Mouse (Mus musculus): ENCODE measurements around the gene Acp6. TPM values are rescaled to one million over a fixed set of nuclear protein-coding genes. Genes with fewer than 3 reads are reported as not detected.

Gene Acp6
- total and polyA plus RNA-seq, 3 experiments: 10.8 to 12.5 (median 12.1) TPM

DNA sequence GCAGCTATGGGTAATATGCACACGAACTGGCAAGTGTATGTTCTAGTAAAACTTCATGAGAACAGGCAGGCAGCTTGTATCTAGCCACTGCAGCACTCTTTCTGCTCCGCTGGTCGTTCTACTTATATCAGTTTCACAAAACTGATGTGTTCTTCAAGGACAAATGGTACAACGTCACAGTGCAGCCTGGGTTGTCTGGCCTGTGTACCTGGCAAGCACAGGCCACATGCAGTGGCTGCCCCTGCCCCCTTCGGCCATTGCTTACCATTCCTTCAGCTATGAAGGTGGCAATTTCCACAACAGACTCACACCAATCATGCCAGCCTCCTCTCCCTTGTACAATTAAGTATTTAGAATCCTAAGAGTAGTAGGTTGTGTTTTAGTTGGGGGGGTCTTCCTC is 14.1 kb downstream of the Acp6 start:
- Histone ChIP-seq H3K4me1 (ENCODE audit: control insufficient read depth in 1 of 2, insufficient read depth in 2 of 2) (peaks cover 0 to 8% of the 10 kb centered on the region in 2 experiments; a peak in 2 of 4 replicates), H3K4me2 (ENCODE audit: insufficient read depth, low read depth, poor library complexity, severe bottlenecking) (no peak overlapping the region), H3K36me3 (replicated peaks in 1 of 2; ENCODE audit: control insufficient read depth in 1 of 2, insufficient read depth in 1 of 2, low read length in 1 of 2) (peaks cover 2 to 55% of the 10 kb centered on the region in 2 experiments), H3K4me3 (replicated peaks in 1 of 3; ENCODE audit: low read depth in 2 of 3, low read length in 2 of 3, poor library complexity in 1 of 3) (no peak overlapping the region), H3K9ac (ENCODE audit: insufficient read depth, low read depth) (no peak overlapping the region), H3K27me3 (replicated peaks) (no peaks in the 10 kb centered on the region), H3K27ac (ENCODE audit: insufficient read depth, low read depth) (no peak overlapping the region), H3K9me3 (replicated peaks; ENCODE audit: low read length) (no peaks in the 10 kb centered on the region), H3K79me2 (replicated peaks; ENCODE audit: control insufficient read depth, extremely low read depth, insufficient read depth, poor library complexity, severe bottlenecking) (no peaks in the 10 kb centered on the region)
- no peak for DNase-seq (ENCODE audit: extremely low read depth)
- no peak for TF ChIP-seq POLR2A (IDR thresholded peaks at IDR 0.05; ENCODE audit: low read depth, low read length)
- TF ChIP-seq MYC (IDR thresholded peaks at IDR 0.05; ENCODE audit: low read depth, low read length): no peak
- dilution Hi-C loops (cut with MboI; ENCODE audit: extremely low pct_ligation_motif_present, extremely low pct_unique_long_range_greater_than_20kb, low sequenced_read_pairs): no loop called here
- in situ Hi-C loops (cut with MboI; ENCODE audit: low pct_ligation_motif_present, low pct_unique_long_range_greater_than_20kb, low sequenced_read_pairs): loop anchor here (10.0 kb wide), 1 partner anchor 238 kb away; no protein-coding TSS in a partner anchor

DNA sequence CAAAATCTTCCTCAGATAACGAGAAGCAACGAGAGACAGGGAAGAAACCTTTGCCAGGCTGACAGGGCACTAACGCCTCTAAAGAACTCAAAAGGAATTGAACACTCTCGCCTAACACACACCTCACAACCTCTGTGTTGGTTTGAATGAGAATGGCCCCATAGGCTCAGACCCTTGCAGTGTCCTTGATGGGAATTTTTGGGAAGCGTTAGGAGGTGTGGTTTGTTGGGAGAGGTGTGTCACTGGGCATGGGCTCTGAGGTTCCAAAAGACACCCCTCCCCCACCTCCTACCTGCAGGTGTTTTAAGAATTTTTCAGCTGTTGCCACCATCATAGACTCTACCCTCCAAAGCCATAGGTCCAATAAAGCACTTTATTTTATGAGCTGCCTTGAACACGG is 20.3 kb downstream of the Acp6 start:
- TF ChIP-seq MYC (IDR thresholded peaks at IDR 0.05; ENCODE audit: low read depth, low read length) (no peak), MAFK (IDR thresholded peaks at IDR 0.05; ENCODE audit: insufficient replicate concordance, low read length) (no peak), BHLHE40 (IDR thresholded peaks at IDR 0.05; ENCODE audit: low read depth, low read length) (no peak), NRF1 (IDR thresholded peaks at IDR 0.05; ENCODE audit: low read depth, low read length) (no peak), USF2 (conservative IDR thresholded peaks at IDR 0.05; ENCODE audit: low read depth, low read length) (no peak), ZNF384 (IDR thresholded peaks at IDR 0.05; ENCODE audit: low read depth, low read length) (no peak), UBTF (IDR thresholded peaks at IDR 0.05; ENCODE audit: low read depth, low read length) (no peak), JUN (IDR thresholded peaks at IDR 0.05; ENCODE audit: insufficient read depth, low read depth, low read length) (no peak), TBP (conservative IDR thresholded peaks at IDR 0.05; ENCODE audit: low read depth, low read length) (no peak)
- peaks cover 4 to 5% of the 10 kb centered on the region in 2 experiments; a peak in 2 of 4 replicates for H3K4me1 ChIP-seq (ENCODE audit: control insufficient read depth in 1 of 2, insufficient read depth in 2 of 2)
- DNase-seq (ENCODE audit: extremely low read depth): no peak
- H3K27ac ChIP-seq (ENCODE audit: insufficient read depth, low read depth): no peak overlapping the region
- H3K36me3 ChIP-seq (replicated peaks in 1 of 2; ENCODE audit: control insufficient read depth in 1 of 2, insufficient read depth in 1 of 2, low read length in 1 of 2): peaks cover 0 to 23% of the 10 kb centered on the region in 2 experiments
- H3K27me3 ChIP-seq (replicated peaks): peaks cover 2% of the 10 kb centered on the region
- dilution Hi-C loops (cut with MboI; ENCODE audit: extremely low pct_ligation_motif_present, extremely low pct_unique_long_range_greater_than_20kb, low sequenced_read_pairs) (no loop called here), in situ Hi-C loops (cut with MboI; ENCODE audit: low pct_ligation_motif_present, low pct_unique_long_range_greater_than_20kb, low sequenced_read_pairs) (loop anchor here (10.0 kb wide), 1 partner anchor 244 kb away; no protein-coding TSS in a partner anchor)
- H3K4me3 ChIP-seq (replicated peaks in 1 of 3; ENCODE audit: low read depth in 2 of 3, low read length in 2 of 3, poor library complexity in 1 of 3): no peak overlapping the region
- H3K9me3 ChIP-seq (replicated peaks; ENCODE audit: low read length): no peaks in the 10 kb centered on the region
- no peak overlapping the region for H3K4me2 ChIP-seq (ENCODE audit: insufficient read depth, low read depth, poor library complexity, severe bottlenecking)
- H3K79me2 ChIP-seq (replicated peaks; ENCODE audit: control insufficient read depth, extremely low read depth, insufficient read depth, poor library complexity, severe bottlenecking): no peaks in the 10 kb centered on the region
- H3K9ac ChIP-seq (ENCODE audit: insufficient read depth, low read depth): no peak overlapping the region

DNA sequence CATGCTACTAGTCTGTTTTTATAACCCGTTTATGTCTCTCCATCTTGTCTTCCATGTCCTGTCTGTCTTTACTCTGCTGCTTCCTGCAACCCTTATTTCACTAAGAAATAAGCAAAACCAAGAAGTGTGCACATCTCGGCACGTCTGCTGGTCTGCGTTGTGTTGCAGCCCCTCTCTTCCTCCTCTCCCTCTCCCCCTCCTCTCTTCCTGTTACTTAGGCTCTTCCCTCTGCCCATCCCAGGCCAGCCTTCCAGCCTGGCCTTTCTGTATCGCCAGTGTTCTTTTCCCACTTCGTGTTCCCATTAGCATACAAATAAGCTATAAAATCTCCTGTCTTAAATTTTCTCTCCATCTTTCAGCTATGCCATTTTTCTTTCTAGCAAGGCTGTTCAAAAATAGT is 21.9 kb downstream of the Acp6 start:
- TF ChIP-seq NRF1 (IDR thresholded peaks at IDR 0.05; ENCODE audit: low read depth, low read length): no peak
- no peak for TF ChIP-seq MEF2A (IDR thresholded peaks at IDR 0.05; ENCODE audit: borderline replicate concordance, low read depth, low read length)
- TF ChIP-seq ZNF384 (IDR thresholded peaks at IDR 0.05; ENCODE audit: low read depth, low read length): no peak
- no peak for TF ChIP-seq POLR2AphosphoS2 (IDR thresholded peaks at IDR 0.05; ENCODE audit: low read depth, low read length)
- TF ChIP-seq BHLHE40 (IDR thresholded peaks at IDR 0.05; ENCODE audit: low read depth, low read length): no peak
- TF ChIP-seq RCOR1 (conservative IDR thresholded peaks at IDR 0.05; ENCODE audit: low read depth, low read length): no peak
- no peak for TF ChIP-seq ZKSCAN1 (IDR thresholded peaks at IDR 0.05; ENCODE audit: borderline replicate concordance, low read depth, low read length)
- TF ChIP-seq SMC3 (IDR thresholded peaks at IDR 0.05; ENCODE audit: low read depth, low read length): no peak
- TF ChIP-seq IRF4 (IDR thresholded peaks at IDR 0.05; ENCODE audit: low read depth, low read length): no peak
- no peak for TF ChIP-seq KAT2A (IDR thresholded peaks at IDR 0.05; ENCODE audit: insufficient replicate concordance, low read length)
- H3K36me3 ChIP-seq (replicated peaks in 1 of 2; ENCODE audit: control insufficient read depth in 1 of 2, insufficient read depth in 1 of 2, low read length in 1 of 2): peaks cover 0 to 16% of the 10 kb centered on the region in 2 experiments
- no peaks in the 10 kb centered on the region for H3K9me3 ChIP-seq (replicated peaks; ENCODE audit: low read length)
- no peak for DNase-seq (ENCODE audit: extremely low read depth)
- in situ Hi-C loops (cut with MboI; ENCODE audit: low pct_ligation_motif_present, low pct_unique_long_range_greater_than_20kb, low sequenced_read_pairs) (no loop called here), dilution Hi-C loops (cut with MboI; ENCODE audit: extremely low pct_ligation_motif_present, extremely low pct_unique_long_range_greater_than_20kb, low sequenced_read_pairs) (no loop called here)
- H3K79me2 ChIP-seq (replicated peaks; ENCODE audit: control insufficient read depth, extremely low read depth, insufficient read depth, poor library complexity, severe bottlenecking): no peaks in the 10 kb centered on the region
- H3K4me1 ChIP-seq (ENCODE audit: control insufficient read depth in 1 of 2, insufficient read depth in 2 of 2): peaks cover 4 to 5% of the 10 kb centered on the region in 2 experiments; a peak in 2 of 4 replicates
- 0 out of 2 replicates have a peak overlapping the region, but pooled peaks have one; percentile 48 for H3K4me2 ChIP-seq (ENCODE audit: insufficient read depth, low read depth, poor library complexity, severe bottlenecking)
- no peak overlapping the region for H3K9ac ChIP-seq (ENCODE audit: insufficient read depth, low read depth)
- no peak overlapping the region for H3K4me3 ChIP-seq (replicated peaks in 1 of 3; ENCODE audit: low read depth in 2 of 3, low read length in 2 of 3, poor library complexity in 1 of 3)
- no peak overlapping the region for H3K27ac ChIP-seq (ENCODE audit: insufficient read depth, low read depth)
- H3K27me3 ChIP-seq (replicated peaks): peaks cover 2% of the 10 kb centered on the region
